Mouse (Mus musculus) myocyte (in vitro differentiated cells): ENCODE measurements around the gene Siva1.

Experiments used
- MAX ChIP-seq: IDR thresholded peaks from one replicate; pipeline ENCODE4 v1.6.1; 2011; ENCODE audit warnings: low read depth, mild to moderate bottlenecking, control low read depth
- POLR2A ChIP-seq: IDR thresholded peaks from one replicate; pipeline ENCODE4 v1.6.1; 2011; ENCODE audit warnings: low read depth, mild to moderate bottlenecking, control low read depth, moderate library complexity; ENCODE audit not compliant: insufficient read length

DNA sequence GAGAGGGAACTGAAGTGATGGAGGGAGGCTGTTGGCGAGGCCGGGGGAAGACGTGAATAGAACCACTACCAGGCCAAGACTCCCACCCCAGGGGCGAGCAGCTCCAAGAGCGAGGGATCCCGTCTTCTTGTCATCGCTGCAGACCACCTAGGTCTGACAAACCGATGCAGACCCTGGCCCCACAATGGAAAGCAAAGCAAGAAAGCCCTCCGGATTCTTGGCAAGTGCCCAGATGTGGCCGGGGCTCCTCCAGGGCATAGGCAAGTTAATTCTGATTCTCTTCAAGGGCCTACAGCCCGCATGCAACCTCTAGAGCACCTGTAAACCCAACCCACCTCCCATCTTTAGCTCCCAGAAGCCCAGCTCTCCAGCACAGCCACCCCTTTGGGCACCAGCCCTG is 18.8 kb downstream of the Siva1 start:
- TF ChIP-seq MAX (no peak), POLR2A (no peak)
